Mouse (Mus musculus): ENCODE results near the gene Nol9. TPM values are rescaled to one million over a fixed set of nuclear protein-coding genes. Genes with fewer than 3 reads are reported as not detected.

Nol9 gene
- polyA plus RNA-seq, 2 experiments = 9.8 to 11.5 TPM

DNA sequence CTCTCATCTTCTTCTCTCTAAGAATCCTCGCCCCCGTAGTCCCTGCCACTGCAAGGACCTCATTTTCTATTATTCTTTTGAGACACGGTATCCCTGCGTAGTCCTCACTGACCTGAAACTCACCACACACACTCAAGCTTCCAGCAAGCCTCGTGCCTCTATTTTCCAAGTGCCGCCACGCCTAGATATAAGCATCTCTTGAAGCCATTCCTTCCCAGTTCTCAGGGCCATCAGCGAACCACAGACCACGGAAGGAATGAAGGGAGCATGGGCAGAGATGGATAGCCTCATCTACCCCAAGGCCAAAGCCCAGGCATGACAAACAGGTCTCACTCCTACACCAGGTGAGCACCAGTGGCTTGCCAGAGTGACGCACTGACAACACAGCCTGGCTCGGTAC lies 14.6 kb upstream of the Nol9 start:
- H3K4me3 ChIP-seq (ENCODE audit: insufficient read depth in 1 of 2, low read depth in 2 of 2, low read length in 2 of 2) = no peak overlapping the region
- H3K4me1 ChIP-seq (replicated peaks; ENCODE audit: control insufficient read depth in 2 of 2, insufficient read depth in 2 of 2, low read length in 1 of 2) = peaks cover 8% of the 10 kb centered on the region in 2 experiments
- no peak overlapping the region for H3K27ac ChIP-seq
- TF ChIP-seq EP300 (IDR thresholded peaks at IDR 0.05; ENCODE audit: low read depth) (no peak), CTCF (IDR thresholded peaks at IDR 0.05; ENCODE audit: low read depth) (no peak)
- H3K4me2 ChIP-seq (ENCODE audit: low read depth) = no peak overlapping the region
- H3K27me3 ChIP-seq (ENCODE audit: control insufficient read depth, insufficient read depth, low read length) = no peaks in the 10 kb centered on the region
- ATAC-seq (ENCODE audit: insufficient read depth) (no peak), DNase-seq (ENCODE audit: low read depth in 3 of 3, low spot score in 3 of 3) (no peak)
- no peak overlapping the region for H3K9ac ChIP-seq (replicated peaks)
- no peaks in the 10 kb centered on the region for H3K9me3 ChIP-seq (ENCODE audit: control insufficient read depth, low read length)
- peaks cover 5% of the 10 kb centered on the region for H3K36me3 ChIP-seq (replicated peaks; ENCODE audit: control insufficient read depth, insufficient read depth, low read depth)
- 77% methylated on average over 11 of the region's 11 CpGs for WGBS (ENCODE audit: insufficient replicate concordance)

- WGBS (ENCODE audit: insufficient replicate concordance) = 4% methylated on average over 40 of the region's 41 CpGs
- peaks cover 8% of the 10 kb centered on the region in 2 experiments for H3K4me1 ChIP-seq (replicated peaks; ENCODE audit: control insufficient read depth in 2 of 2, insufficient read depth in 2 of 2, low read length in 1 of 2)
- ATAC-seq (ENCODE audit: insufficient read depth) = peak; percentile 68
- H3K27ac ChIP-seq = peak overlapping the region; percentile 21
- no peaks in the 10 kb centered on the region for H3K27me3 ChIP-seq (ENCODE audit: control insufficient read depth, insufficient read depth, low read length)
- peaks cover 3% of the 10 kb centered on the region for H3K36me3 ChIP-seq (replicated peaks; ENCODE audit: control insufficient read depth, insufficient read depth, low read depth)
- peak overlapping the region; percentile 74 to 75 for H3K4me3 ChIP-seq (ENCODE audit: insufficient read depth in 1 of 2, low read depth in 2 of 2, low read length in 2 of 2)
- peak overlapping the region; percentile 80 for H3K4me2 ChIP-seq (ENCODE audit: low read depth)
- no peak for TF ChIP-seq EP300 (IDR thresholded peaks at IDR 0.05; ENCODE audit: low read depth)
- no peak; the same call in 1 of the 2 replicates for TF ChIP-seq CTCF (IDR thresholded peaks at IDR 0.05; ENCODE audit: low read depth)
- DNase-seq (ENCODE audit: low read depth in 3 of 3, low spot score in 3 of 3) = peak in 1 of 3 experiments; percentile 17
- H3K9me3 ChIP-seq (ENCODE audit: control insufficient read depth, low read length) = no peaks in the 10 kb centered on the region
- peak overlapping the region; percentile 75 for H3K9ac ChIP-seq (replicated peaks)
Observed at GRCm38 (mm10) chr4:152026751-152027508, 12.2 kb upstream of the Nol9 start.

DNA sequence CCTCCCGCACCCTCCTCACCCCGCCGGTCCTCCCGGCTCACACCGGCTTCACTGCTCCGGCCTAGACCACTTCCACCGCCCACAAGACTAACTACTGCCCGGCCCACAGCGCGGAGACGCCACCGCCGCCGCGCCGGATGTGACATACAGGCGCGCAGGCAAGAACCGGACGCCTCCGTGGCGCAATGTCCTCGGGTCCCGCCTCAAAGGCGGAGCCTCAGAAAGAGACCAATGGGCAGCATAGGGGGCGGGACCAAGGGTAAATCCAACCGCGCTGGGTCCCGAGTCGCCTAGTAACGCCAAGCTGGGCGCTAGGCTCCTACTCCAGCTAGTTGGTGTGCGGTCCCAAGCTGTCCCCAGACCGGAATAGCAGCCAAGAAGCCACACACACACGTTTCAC lies 11.6 kb upstream of the Nol9 start, which contains the start of gene Zbtb48:
TSS of gene Zbtb48 (minus strand) at position 148 of the 400 bp plus-strand sequence.
- Histone ChIP-seq H3K36me3 (replicated peaks; ENCODE audit: control insufficient read depth, insufficient read depth, low read depth) (peaks cover 2% of the 10 kb centered on the region), H3K27me3 (ENCODE audit: control insufficient read depth, insufficient read depth, low read length) (no peaks in the 10 kb centered on the region), H3K27ac (peak within 1 kb of the TSS; percentile 21), H3K4me2 (ENCODE audit: low read depth) (peak within 1 kb of the TSS; percentile 80), H3K4me1 (replicated peaks; ENCODE audit: control insufficient read depth in 2 of 2, insufficient read depth in 2 of 2, low read length in 1 of 2) (peaks cover 8% of the 10 kb centered on the region in 2 experiments), H3K9ac (replicated peaks) (peak within 1 kb of the TSS; percentile 75), H3K4me3 (ENCODE audit: insufficient read depth in 1 of 2, low read depth in 2 of 2, low read length in 2 of 2) (peak within 1 kb of the TSS; percentile 74 to 75), H3K9me3 (ENCODE audit: control insufficient read depth, low read length) (no peaks in the 10 kb centered on the region)
- under 1% methylated on average over 35 of the region's 35 CpGs for WGBS (ENCODE audit: insufficient replicate concordance)
- ATAC-seq (ENCODE audit: insufficient read depth) (peak; percentile 96), DNase-seq (ENCODE audit: low read depth in 3 of 3, low spot score in 3 of 3) (peak; percentile 87 to 96 (median 90))
- TF ChIP-seq CTCF (IDR thresholded peaks at IDR 0.05; ENCODE audit: low read depth) (0 out of 2 replicates have a peak, but pooled peaks have one; percentile 12), EP300 (IDR thresholded peaks at IDR 0.05; ENCODE audit: low read depth) (no peak)

DNA sequence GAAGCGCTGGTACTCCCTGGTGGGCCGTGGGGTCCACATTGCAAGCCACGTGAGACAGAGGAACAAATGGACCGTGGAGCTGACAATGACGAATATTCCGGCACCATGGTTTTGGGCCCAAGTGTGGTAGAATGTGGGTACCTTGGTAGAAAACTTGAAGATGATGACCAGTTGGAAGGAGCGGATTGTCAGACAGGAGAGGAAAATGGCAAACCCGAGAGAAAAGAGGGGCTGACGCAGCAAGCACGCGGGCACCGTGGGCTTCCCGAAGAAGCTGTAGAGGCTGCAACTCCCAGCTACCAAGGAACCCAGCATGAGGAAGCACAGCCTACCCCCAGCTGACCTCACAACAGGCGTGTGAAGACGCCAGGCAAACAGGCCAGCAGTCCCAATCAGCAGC lies 10.7 kb upstream of the Nol9 start:
- peak overlapping the region; percentile 80 for H3K4me2 ChIP-seq (ENCODE audit: low read depth)
- no peak overlapping the region for H3K9ac ChIP-seq (replicated peaks)
- no peaks in the 10 kb centered on the region for H3K9me3 ChIP-seq (ENCODE audit: control insufficient read depth, low read length)
- DNase-seq (ENCODE audit: low read depth in 3 of 3, low spot score in 3 of 3) (no peak), ATAC-seq (ENCODE audit: insufficient read depth) (no peak)
- no peaks in the 10 kb centered on the region for H3K36me3 ChIP-seq (replicated peaks; ENCODE audit: control insufficient read depth, insufficient read depth, low read depth)
- peaks cover 8% of the 10 kb centered on the region in 2 experiments for H3K4me1 ChIP-seq (replicated peaks; ENCODE audit: control insufficient read depth in 2 of 2, insufficient read depth in 2 of 2, low read length in 1 of 2)
- no peaks in the 10 kb centered on the region for H3K27me3 ChIP-seq (ENCODE audit: control insufficient read depth, insufficient read depth, low read length)
- H3K27ac ChIP-seq = no peak overlapping the region
- WGBS (ENCODE audit: insufficient replicate concordance) = 66% methylated on average over 15 of the region's 15 CpGs
- TF ChIP-seq CTCF (IDR thresholded peaks at IDR 0.05; ENCODE audit: low read depth) = no peak
- no peak for TF ChIP-seq EP300 (IDR thresholded peaks at IDR 0.05; ENCODE audit: low read depth)
- H3K4me3 ChIP-seq (ENCODE audit: insufficient read depth in 1 of 2, low read depth in 2 of 2, low read length in 2 of 2) = no peak overlapping the region

DNA sequence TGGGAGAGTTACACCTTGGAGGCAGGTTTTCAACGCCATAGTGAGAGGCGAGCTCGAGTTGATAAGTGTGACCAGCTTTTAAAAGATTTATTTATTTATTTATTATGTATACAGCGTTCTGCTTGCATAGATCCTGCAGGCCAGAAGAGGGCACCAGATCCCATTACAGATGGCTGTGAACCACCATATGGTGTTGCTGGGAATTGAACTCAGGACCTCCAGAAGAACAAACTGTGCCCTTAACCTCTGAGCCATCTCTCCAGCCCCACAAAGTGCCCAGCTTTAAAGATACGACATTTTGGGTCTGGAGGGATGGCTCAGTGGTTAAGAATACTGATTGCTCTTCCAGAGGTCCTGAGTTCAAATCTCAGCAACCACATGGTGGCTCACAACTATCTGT lies 10.0 kb upstream of the Nol9 start:
- no peaks in the 10 kb centered on the region for H3K9me3 ChIP-seq (ENCODE audit: control insufficient read depth, low read length)
- H3K9ac ChIP-seq (replicated peaks) = no peak overlapping the region
- DNase-seq (ENCODE audit: low read depth in 3 of 3, low spot score in 3 of 3) (no peak), ATAC-seq (ENCODE audit: insufficient read depth) (no peak)
- no peaks in the 10 kb centered on the region for H3K27me3 ChIP-seq (ENCODE audit: control insufficient read depth, insufficient read depth, low read length)
- H3K27ac ChIP-seq = no peak overlapping the region
- no peak overlapping the region for H3K4me2 ChIP-seq (ENCODE audit: low read depth)
- 29% methylated on average over 5 of the region's 5 CpGs for WGBS (ENCODE audit: insufficient replicate concordance)
- no peaks in the 10 kb centered on the region for H3K36me3 ChIP-seq (replicated peaks; ENCODE audit: control insufficient read depth, insufficient read depth, low read depth)
- H3K4me1 ChIP-seq (replicated peaks; ENCODE audit: control insufficient read depth in 2 of 2, insufficient read depth in 2 of 2, low read length in 1 of 2) = peaks cover 7 to 8% of the 10 kb centered on the region in 2 experiments
- TF ChIP-seq CTCF (IDR thresholded peaks at IDR 0.05; ENCODE audit: low read depth) = peak; percentile 67
- TF ChIP-seq EP300 (IDR thresholded peaks at IDR 0.05; ENCODE audit: low read depth) = no peak
- H3K4me3 ChIP-seq (ENCODE audit: insufficient read depth in 1 of 2, low read depth in 2 of 2, low read length in 2 of 2) = no peak overlapping the region
